Mouse (Mus musculus): ENCODE measurements around the gene Dennd1c. TPM values are rescaled to one million over a fixed set of nuclear protein-coding genes. Genes with fewer than 3 reads are reported as not detected.

Dennd1c gene
- polyA plus RNA-seq, 1 experiment from 2014 or later: 5.8 TPM

- Histone ChIP-seq H3K9ac (ENCODE audit: low read length) (no peak overlapping the region), H3K36me3 (ENCODE audit: control insufficient read depth, insufficient read depth, low read length) (no peaks in the 10 kb centered on the region), H3K4me1 (replicated peaks; ENCODE audit: control insufficient read depth, insufficient read depth, low read length) (peaks cover 3% of the 10 kb centered on the region; the same call in 1 of the 2 replicates), H3K9me3 (ENCODE audit: control insufficient read depth, low read length) (no peaks in the 10 kb centered on the region), H3K27ac (ENCODE audit: low read length) (no peak overlapping the region), H3K27me3 (ENCODE audit: control insufficient read depth, insufficient read depth, low read depth, low read length) (no peaks in the 10 kb centered on the region), H3K4me3 (ENCODE audit: low read length) (no peak overlapping the region), H3K4me2 (ENCODE audit: low read depth, low read length) (no peak overlapping the region)
- ATAC-seq (ENCODE audit: low read depth): no peak
- WGBS: 10% methylated on average over 10 of the region's 10 CpGs
Measured at GRCm38 (mm10) chr17:57099629-57100325, 21.5 kb upstream of the Dennd1c start.

DNA sequence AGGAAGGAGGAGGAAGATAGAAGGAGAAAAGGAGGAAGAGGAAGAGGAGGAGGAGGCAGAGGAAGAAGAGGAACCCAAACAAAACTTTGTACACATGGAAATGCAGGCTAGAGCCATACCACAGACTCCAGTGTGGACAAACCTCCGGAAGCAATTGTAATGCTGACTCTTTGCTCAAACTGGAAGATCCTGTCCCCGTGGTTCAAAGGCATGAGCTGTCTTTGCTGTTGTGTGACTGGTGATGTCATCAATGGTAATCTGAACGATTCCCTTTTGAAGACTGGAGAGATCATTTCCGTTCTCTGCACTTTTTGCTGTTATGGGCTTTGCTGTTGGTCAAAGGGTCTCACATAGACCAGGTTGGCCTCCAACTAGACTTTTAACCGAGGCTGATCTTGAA lies 20.0 kb upstream of the Dennd1c start:
- no peak overlapping the region for H3K4me3 ChIP-seq (ENCODE audit: low read length)
- no peak overlapping the region for H3K9ac ChIP-seq (ENCODE audit: low read length)
- no peaks in the 10 kb centered on the region for H3K27me3 ChIP-seq (ENCODE audit: control insufficient read depth, insufficient read depth, low read depth, low read length)
- H3K4me2 ChIP-seq (ENCODE audit: low read depth, low read length): no peak overlapping the region
- ATAC-seq (ENCODE audit: low read depth): no peak
- H3K4me1 ChIP-seq (replicated peaks; ENCODE audit: control insufficient read depth, insufficient read depth, low read length): 0 out of 2 replicates have a peak, but pooled peaks cover 3% of the 10 kb centered on the region
- H3K9me3 ChIP-seq (ENCODE audit: control insufficient read depth, low read length): no peaks in the 10 kb centered on the region
- no peaks in the 10 kb centered on the region for H3K36me3 ChIP-seq (ENCODE audit: control insufficient read depth, insufficient read depth, low read length)
- H3K27ac ChIP-seq (ENCODE audit: low read length): no peak overlapping the region
- WGBS: 64% methylated on average over 5 of the region's 5 CpGs

DNA sequence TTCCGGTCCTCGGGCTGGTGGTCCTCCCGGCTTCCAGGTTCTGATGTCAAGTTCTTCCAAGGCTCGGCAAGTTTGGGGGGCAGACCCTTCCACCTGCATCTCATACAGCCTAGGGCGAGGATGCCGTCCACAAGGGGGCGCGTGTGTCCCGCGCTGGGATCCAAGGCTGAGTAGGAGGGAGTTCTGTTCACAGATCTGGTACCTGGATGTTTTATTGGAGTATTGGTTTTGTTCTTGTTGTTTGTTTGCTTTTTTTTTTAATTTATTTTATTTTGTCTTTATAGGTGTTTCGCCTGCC lies 18.3 kb upstream of the Dennd1c start:
- peak overlapping the region; percentile 23 for H3K4me3 ChIP-seq (ENCODE audit: low read length)
- H3K9me3 ChIP-seq (ENCODE audit: control insufficient read depth, low read length): no peaks in the 10 kb centered on the region
- no peaks in the 10 kb centered on the region for H3K36me3 ChIP-seq (ENCODE audit: control insufficient read depth, insufficient read depth, low read length)
- 0 out of 2 replicates have a peak, but pooled peaks cover 3% of the 10 kb centered on the region for H3K4me1 ChIP-seq (replicated peaks; ENCODE audit: control insufficient read depth, insufficient read depth, low read length)
- WGBS: under 1% methylated on average over 11 of the region's 11 CpGs
- H3K27me3 ChIP-seq (ENCODE audit: control insufficient read depth, insufficient read depth, low read depth, low read length): no peaks in the 10 kb centered on the region
- H3K4me2 ChIP-seq (ENCODE audit: low read depth, low read length): peak overlapping the region; percentile 56
- H3K9ac ChIP-seq (ENCODE audit: low read length): no peak overlapping the region
- H3K27ac ChIP-seq (ENCODE audit: low read length): no peak overlapping the region
- ATAC-seq (ENCODE audit: low read depth): peak; percentile 88

DNA sequence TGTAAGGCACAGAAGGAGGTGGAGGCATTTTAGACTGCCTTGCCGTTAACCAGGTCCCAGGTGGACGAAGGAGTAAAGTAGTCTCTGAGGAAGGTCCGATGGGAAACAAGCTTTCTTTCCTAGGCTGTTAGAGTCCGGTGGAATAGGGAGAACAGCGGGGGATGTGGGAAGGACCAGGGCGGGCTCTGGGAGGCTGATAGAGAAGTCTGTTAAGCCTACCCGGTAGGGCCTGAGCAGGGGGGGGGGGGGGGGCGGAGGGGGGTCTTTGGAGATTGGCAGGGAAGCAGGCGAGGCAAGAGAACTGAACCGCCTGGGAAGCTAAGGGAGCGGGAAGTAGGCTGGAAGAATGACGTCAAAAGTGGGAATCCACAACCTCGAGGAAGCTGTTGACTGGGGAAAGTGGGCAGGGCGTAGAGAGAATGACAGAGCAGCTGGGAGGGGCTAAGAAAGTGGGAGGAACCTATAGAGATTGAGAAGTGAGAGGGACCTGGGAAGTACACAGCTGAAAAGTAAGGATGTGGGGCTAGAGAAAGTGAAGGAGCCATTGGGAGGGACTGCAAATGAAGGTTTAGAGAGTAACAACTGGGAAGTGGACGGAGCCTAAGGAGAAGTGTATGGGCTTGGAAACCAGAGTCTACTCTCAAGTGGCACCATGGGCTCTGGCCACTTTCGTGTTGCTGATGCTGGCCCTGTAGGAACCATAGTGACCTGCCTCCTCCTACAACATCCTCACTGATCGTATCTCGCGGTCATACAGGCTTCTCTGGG lies 17.7 kb upstream of the Dennd1c start:
- H3K9ac ChIP-seq (ENCODE audit: low read length): no peak overlapping the region
- peak; percentile 89 for ATAC-seq (ENCODE audit: low read depth)
- WGBS: 3% methylated on average over 18 of the region's 19 CpGs

GRCm38 (mm10) chr17:57094222-57094621 lies 15.9 kb upstream of the Dennd1c start:
- Histone ChIP-seq H3K4me1 (replicated peaks; ENCODE audit: control insufficient read depth, insufficient read depth, low read length) (0 out of 2 replicates have a peak, but pooled peaks cover 3% of the 10 kb centered on the region), H3K27me3 (ENCODE audit: control insufficient read depth, insufficient read depth, low read depth, low read length) (no peaks in the 10 kb centered on the region), H3K9me3 (ENCODE audit: control insufficient read depth, low read length) (no peaks in the 10 kb centered on the region), H3K4me2 (ENCODE audit: low read depth, low read length) (no peak overlapping the region), H3K36me3 (ENCODE audit: control insufficient read depth, insufficient read depth, low read length) (no peaks in the 10 kb centered on the region), H3K9ac (ENCODE audit: low read length) (no peak overlapping the region), H3K4me3 (ENCODE audit: low read length) (no peak overlapping the region), H3K27ac (ENCODE audit: low read length) (no peak overlapping the region)
- WGBS: 86% methylated on average over 3 of the region's 3 CpGs
- ATAC-seq (ENCODE audit: low read depth): no peak

More for the DNA sequence above, 17.7 kb upstream of the Dennd1c start:
- H3K4me1 ChIP-seq (replicated peaks; ENCODE audit: control insufficient read depth, insufficient read depth, low read length): 0 out of 2 replicates have a peak, but pooled peaks cover 3% of the 10 kb centered on the region
- H3K27ac ChIP-seq (ENCODE audit: low read length): no peak overlapping the region
- H3K9me3 ChIP-seq (ENCODE audit: control insufficient read depth, low read length): no peaks in the 10 kb centered on the region
- peak overlapping the region; percentile 56 for H3K4me2 ChIP-seq (ENCODE audit: low read depth, low read length)
- peak overlapping the region; percentile 23 for H3K4me3 ChIP-seq (ENCODE audit: low read length)
- no peaks in the 10 kb centered on the region for H3K27me3 ChIP-seq (ENCODE audit: control insufficient read depth, insufficient read depth, low read depth, low read length)
- H3K36me3 ChIP-seq (ENCODE audit: control insufficient read depth, insufficient read depth, low read length): no peaks in the 10 kb centered on the region

DNA sequence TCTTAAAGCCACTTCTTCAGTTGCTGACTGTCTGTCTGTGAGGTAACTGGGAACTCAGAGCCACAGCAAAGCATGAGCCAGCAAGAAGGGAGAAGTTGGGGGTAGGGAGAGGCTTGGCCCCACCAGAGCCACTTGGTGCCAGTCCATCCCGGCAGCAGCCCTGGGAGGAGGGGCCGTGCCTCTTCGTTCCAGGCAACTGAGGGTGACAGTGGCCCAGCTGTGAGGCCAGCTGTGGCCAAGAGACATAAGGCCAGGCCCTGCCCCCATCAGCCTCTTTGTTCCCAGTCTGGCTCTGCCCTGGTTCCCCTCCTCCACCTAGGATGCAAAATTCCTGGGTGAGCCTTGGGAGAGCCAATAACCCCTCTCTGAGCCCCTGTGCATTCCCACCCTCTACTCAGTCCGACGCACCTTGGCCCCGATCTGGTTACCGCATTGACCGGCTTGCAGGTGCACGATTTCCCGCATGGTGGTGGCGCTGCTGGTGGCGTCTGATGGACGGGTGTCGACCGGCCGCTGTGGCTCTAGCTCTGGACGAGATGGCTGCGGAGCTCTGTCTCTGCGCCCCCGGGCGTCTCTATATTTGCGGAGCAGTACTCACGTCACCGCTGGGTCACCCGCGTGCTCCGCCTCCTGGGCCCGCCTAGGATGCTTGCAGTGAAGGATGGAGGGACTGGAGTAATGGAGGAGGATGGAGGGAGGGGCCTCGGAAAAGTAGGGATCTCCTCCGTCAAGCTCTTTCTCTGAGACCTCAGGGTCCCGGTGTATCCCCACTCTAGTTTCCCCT lies 8.9 kb upstream of the Dennd1c start, which contains the start of gene Tubb4a:
Gene Tubb4a (minus strand): TSS at position 734 of the 784 bp plus-strand sequence.
- no peaks in the 10 kb centered on the region for H3K9me3 ChIP-seq (ENCODE audit: control insufficient read depth, low read length)
- no peaks in the 10 kb centered on the region for H3K27me3 ChIP-seq (ENCODE audit: control insufficient read depth, insufficient read depth, low read depth, low read length)
- H3K9ac ChIP-seq (ENCODE audit: low read length): peak within 1 kb of the TSS; percentile 50
- WGBS: 1% methylated on average over 31 of the region's 31 CpGs
- H3K36me3 ChIP-seq (ENCODE audit: control insufficient read depth, insufficient read depth, low read length): no peaks in the 10 kb centered on the region
- peak within 1 kb of the TSS; percentile 37 for H3K4me3 ChIP-seq (ENCODE audit: low read length)
- peaks cover 5% of the 10 kb centered on the region for H3K4me1 ChIP-seq (replicated peaks; ENCODE audit: control insufficient read depth, insufficient read depth, low read length)
- ATAC-seq (ENCODE audit: low read depth): peak; percentile 64
- peak within 1 kb of the TSS; percentile 53 for H3K4me2 ChIP-seq (ENCODE audit: low read depth, low read length)
- H3K27ac ChIP-seq (ENCODE audit: low read length): no peak within 1 kb of the TSS

GRCm38 (mm10) chr17:57085970-57086757 lies 7.8 kb upstream of the Dennd1c start:
- WGBS: 79% methylated on average over 11 of the region's 11 CpGs
- no peak for ATAC-seq (ENCODE audit: low read depth)

GRCm38 (mm10) chr17:57082481-57082880 lies 4.2 kb upstream of the Dennd1c start:
- WGBS: 76% methylated on average over 5 of the region's 5 CpGs
- Histone ChIP-seq H3K27ac (ENCODE audit: low read length) (no peak overlapping the region), H3K4me3 (ENCODE audit: low read length) (no peak overlapping the region), H3K4me2 (ENCODE audit: low read depth, low read length) (no peak overlapping the region), H3K9ac (ENCODE audit: low read length) (no peak overlapping the region), H3K36me3 (ENCODE audit: control insufficient read depth, insufficient read depth, low read length) (no peaks in the 10 kb centered on the region), H3K4me1 (replicated peaks; ENCODE audit: control insufficient read depth, insufficient read depth, low read length) (peaks cover 5% of the 10 kb centered on the region), H3K9me3 (ENCODE audit: control insufficient read depth, low read length) (no peaks in the 10 kb centered on the region), H3K27me3 (ENCODE audit: control insufficient read depth, insufficient read depth, low read depth, low read length) (no peaks in the 10 kb centered on the region)
- no peak for ATAC-seq (ENCODE audit: low read depth)

More at GRCm38 (mm10) chr17:57085970-57086757, 7.8 kb upstream of the Dennd1c start:
- Histone ChIP-seq H3K27ac (ENCODE audit: low read length) (no peak overlapping the region), H3K4me1 (replicated peaks; ENCODE audit: control insufficient read depth, insufficient read depth, low read length) (peaks cover 5% of the 10 kb centered on the region), H3K9me3 (ENCODE audit: control insufficient read depth, low read length) (no peaks in the 10 kb centered on the region), H3K9ac (ENCODE audit: low read length) (no peak overlapping the region), H3K27me3 (ENCODE audit: control insufficient read depth, insufficient read depth, low read depth, low read length) (no peaks in the 10 kb centered on the region), H3K4me3 (ENCODE audit: low read length) (no peak overlapping the region), H3K4me2 (ENCODE audit: low read depth, low read length) (no peak overlapping the region), H3K36me3 (ENCODE audit: control insufficient read depth, insufficient read depth, low read length) (no peaks in the 10 kb centered on the region)
